Mouse (Mus musculus) heart, postnatal 36 days (tissue): ENCODE measurements around the gene Ttn. TPM values are rescaled to one million over a fixed set of nuclear protein-coding genes. Genes with fewer than 3 reads are reported as not detected.
"Not testable (repeated sequence)": the region's sequence is repeated elsewhere in the genome, so short reads cannot be mapped to it uniquely, and the experiment has no call there.

ENCODE experiments used
- DNase-seq, 2 experiments: peaks; one replicate each; pipeline ENCODE4 v3.0.0; 2021 to 2022
- intact Hi-C: fragments of 180-260 bp; cut with DNase I; formaldehyde crosslinking; loops from one replicate; pipeline ENCODE4 v1.15.1; 2025
- total RNA-seq, 2 experiments: library from RNA; stranded (reverse); gene quantifications; 2 replicates each; pipeline ENCODE4 v1.2.3; 2021

The Ttn gene
- 1,000 to 10,000 TPM; 3,115 to 3,120 TPM for total RNA-seq

- intact Hi-C loops, result loop anchor here (5.0 kb wide), 1 partner anchor 50 kb away; no protein-coding TSS in a partner anchor
- DNase-seq, result peak; percentile 63 to 68
These were observed at the start of gene Ttn for GRCm38 (mm10) chr2:76982391-76983145. TSS of gene Ttn (minus strand) at chr2:76982547.

- intact Hi-C loops, result no loop called here
- DNase-seq, result no peak
These were observed 38.3 kb upstream of the Ttn start for GRCm38 (mm10) chr2:77020649-77021048.

GRCm38 (mm10) chr2:77017735-77018134 lies 35.4 kb upstream of the Ttn start:
- no peak for DNase-seq
- intact Hi-C loops, result no loop called here

- intact Hi-C loops, DNase-seq: not testable (repeated sequence)
These were observed 31.1 kb upstream of the Ttn start for GRCm38 (mm10) chr2:77013449-77013848.

GRCm38 (mm10) chr2:77011981-77012380 lies 29.6 kb upstream of the Ttn start:
- DNase-seq, result no peak
- intact Hi-C loops, result no loop called here

GRCm38 (mm10) chr2:77007015-77007414 lies 24.7 kb upstream of the Ttn start:
- no peak for DNase-seq
- intact Hi-C loops, result no loop called here

GRCm38 (mm10) chr2:77003148-77003547 lies 20.8 kb upstream of the Ttn start:
- DNase-seq, result no peak
- intact Hi-C loops, result no loop called here

- intact Hi-C loops, result no loop called here
- peak; percentile 20 to 31 for DNase-seq
These were observed 16.0 kb upstream of the Ttn start for GRCm38 (mm10) chr2:76998351-76998750.

GRCm38 (mm10) chr2:76992493-76993201 lies 10.3 kb upstream of the Ttn start:
- intact Hi-C loops, result no loop called here

GRCm38 (mm10) chr2:76987317-76987716 lies 5.0 kb upstream of the Ttn start:
- intact Hi-C loops, result no loop called here
- no peak for DNase-seq

More at GRCm38 (mm10) chr2:76992493-76993201, 10.3 kb upstream of the Ttn start:
- no peak for DNase-seq

- no peak for DNase-seq
- intact Hi-C loops, result loop anchor here (5.0 kb wide), 1 partner anchor 48 kb away; no protein-coding TSS in a partner anchor
These were observed 2.0 kb upstream of the Ttn start for GRCm38 (mm10) chr2:76984384-76984783.

- DNase-seq, result peak in 1 of 2 experiments; percentile 11
- intact Hi-C loops, result loop anchor here (5.0 kb wide), 1 partner anchor 49 kb away; no protein-coding TSS in a partner anchor
These were observed 1.3 kb upstream of the Ttn start for GRCm38 (mm10) chr2:76983601-76984000.

- intact Hi-C loops, result loop anchor here (5.0 kb wide), 1 partner anchor 51 kb away; no protein-coding TSS in a partner anchor
- peak in 1 of 2 experiments; percentile 31 for DNase-seq
These were observed 630 bp downstream of the Ttn start for GRCm38 (mm10) chr2:76981717-76982116.

GRCm38 (mm10) chr2:76980146-76980545 lies 2.2 kb downstream of the Ttn start:
- peak in 1 of 2 experiments; percentile 37 for DNase-seq
- intact Hi-C loops, result loop anchor here (5.0 kb wide), 1 partner anchor 52 kb away; no protein-coding TSS in a partner anchor

GRCm38 (mm10) chr2:76977650-76978049 lies 4.7 kb downstream of the Ttn start:
- no peak for DNase-seq
- intact Hi-C loops, result no loop called here

GRCm38 (mm10) chr2:76972051-76972450 lies 10.3 kb downstream of the Ttn start:
- no peak for DNase-seq
- intact Hi-C loops, result no loop called here

- DNase-seq, result no peak
- intact Hi-C loops, result loop anchor here (2.0 kb wide), 1 partner anchor 372 kb away; no protein-coding TSS in a partner anchor
These were observed 11.3 kb downstream of the Ttn start for GRCm38 (mm10) chr2:76971069-76971468.

GRCm38 (mm10) chr2:76970669-76971068 lies 11.7 kb downstream of the Ttn start:
- intact Hi-C loops, result loop anchor here (2.0 kb wide), 1 partner anchor 372 kb away; no protein-coding TSS in a partner anchor
- no peak for DNase-seq

- no peak for DNase-seq
- intact Hi-C loops, result loop anchor here (2.0 kb wide), 1 partner anchor 373 kb away; no protein-coding TSS in a partner anchor
These were observed 12.1 kb downstream of the Ttn start for GRCm38 (mm10) chr2:76970204-76970603.

- no peak for DNase-seq
These were observed 12.7 kb downstream of the Ttn start for GRCm38 (mm10) chr2:76969637-76970036.

GRCm38 (mm10) chr2:76968919-76969318 lies 13.4 kb downstream of the Ttn start:
- intact Hi-C loops, result no loop called here
- DNase-seq, result peak in 1 of 2 experiments; percentile 59

More at GRCm38 (mm10) chr2:76969637-76970036, 12.7 kb downstream of the Ttn start:
- intact Hi-C loops, result loop anchor here (2.0 kb wide), 1 partner anchor 373 kb away; no protein-coding TSS in a partner anchor
